Mouse (Mus musculus): ENCODE results near the gene Ice2.

DNA sequence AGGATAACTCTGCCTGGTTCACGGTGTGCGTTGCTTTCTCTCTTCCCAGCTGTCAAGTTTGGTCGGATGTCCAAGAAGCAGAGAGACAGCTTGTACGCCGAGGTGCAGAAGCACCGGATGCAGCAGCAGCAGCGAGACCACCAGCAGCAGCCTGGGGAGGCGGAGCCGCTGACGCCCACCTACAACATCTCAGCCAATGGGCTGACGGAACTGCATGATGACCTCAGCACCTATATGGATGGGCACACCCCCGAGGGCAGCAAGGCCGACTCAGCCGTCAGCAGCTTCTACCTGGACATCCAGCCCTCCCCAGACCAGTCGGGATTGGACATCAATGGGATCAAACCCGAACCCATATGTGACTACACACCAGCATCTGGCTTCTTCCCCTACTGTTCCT, 33.6 kb upstream of the Ice2 start:
- TF ChIP-seq GATA1 (IDR thresholded peaks at IDR 0.05; ENCODE audit: borderline replicate concordance, low read length), result no peak
- TF ChIP-seq CTCF (IDR thresholded peaks at IDR 0.05; ENCODE audit: low read depth, low read length), result no peak
- TF ChIP-seq GATA2 (IDR thresholded peaks at IDR 0.05; ENCODE audit: borderline replicate concordance, low read depth, low read length), result no peak
- TF ChIP-seq POLR2AphosphoS5 (IDR thresholded peaks at IDR 0.05; ENCODE audit: insufficient replicate concordance, low read depth, low read length), result no peak
- TF ChIP-seq TAL1 (conservative IDR thresholded peaks at IDR 0.05; ENCODE audit: low read depth, low read length), result no peak
